Mouse (Mus musculus): ENCODE data around the gene Phldb2. TPM values are rescaled to one million over a fixed set of nuclear protein-coding genes. Genes with fewer than 3 reads are reported as not detected.

Gene Phldb2
- polyA plus RNA-seq, 1 experiment from 2014 or later = 32.9 TPM

GRCm38 (mm10) chr16:45699301-45699700 lies 254.1 kb downstream of the Phldb2 start:
- H3K27me3 ChIP-seq (replicated peaks) = no peaks in the 10 kb centered on the region
- H3K4me3 ChIP-seq = no peak overlapping the region
- no peak overlapping the region for H3K27ac ChIP-seq
- no peak overlapping the region for H3K4me2 ChIP-seq (replicated peaks)
- no peaks in the 10 kb centered on the region for H3K9me3 ChIP-seq
- no peaks in the 10 kb centered on the region for H3K36me3 ChIP-seq
- no peak for ATAC-seq (ENCODE audit: low FRiP score, low read depth)
- no peaks in the 10 kb centered on the region for H3K4me1 ChIP-seq
- no peak overlapping the region for H3K9ac ChIP-seq
- 85% methylated on average over 5 of the region's 5 CpGs for WGBS

GRCm38 (mm10) chr16:45697996-45698395 lies 255.4 kb downstream of the Phldb2 start:
- H3K9ac ChIP-seq = no peak overlapping the region
- H3K4me3 ChIP-seq = no peak overlapping the region
- no peaks in the 10 kb centered on the region for H3K36me3 ChIP-seq
- no peaks in the 10 kb centered on the region for H3K9me3 ChIP-seq
- H3K27me3 ChIP-seq (replicated peaks) = no peaks in the 10 kb centered on the region
- 0 out of 2 replicates have a peak, but pooled peaks have one; percentile 41 for ATAC-seq (ENCODE audit: low FRiP score, low read depth)
- no peak overlapping the region for H3K27ac ChIP-seq
- H3K4me1 ChIP-seq = no peaks in the 10 kb centered on the region
- WGBS = 55% methylated on average over 6 of the region's 6 CpGs
- H3K4me2 ChIP-seq (replicated peaks) = no peak overlapping the region

Other genes with a start within 250 kb of the Phldb2 start
- 584 and 621 TPM in 2 replicates for gene Tagln3, start 229.0 kb downstream of the Phldb2 start, polyA plus RNA-seq (2016; fragmentation: Nextera tagmentation; extraction: Ambion mirVana)
- 47.0 and 47.4 TPM in 2 replicates for gene Abhd10, start 210.6 kb downstream of the Phldb2 start, polyA plus RNA-seq (2016; fragmentation: Nextera tagmentation; extraction: Ambion mirVana)
- 6.6 and 6.8 TPM in 2 replicates for gene Plcxd2, start 56.6 kb upstream of the Phldb2 start, polyA plus RNA-seq (2016; fragmentation: Nextera tagmentation; extraction: Ambion mirVana)
- gene Cd96, start 166.7 kb upstream of the Phldb2 start, polyA plus RNA-seq (2016; fragmentation: Nextera tagmentation; extraction: Ambion mirVana) = not detected in 2 replicates
- gene Gm4737, start 201.5 kb upstream of the Phldb2 start, polyA plus RNA-seq (2016; fragmentation: Nextera tagmentation; extraction: Ambion mirVana) = 1.5 and 2.5 TPM in 2 replicates